ENCODE assay signal across 17 mouse cellular contexts in the genomic region with DNA sequence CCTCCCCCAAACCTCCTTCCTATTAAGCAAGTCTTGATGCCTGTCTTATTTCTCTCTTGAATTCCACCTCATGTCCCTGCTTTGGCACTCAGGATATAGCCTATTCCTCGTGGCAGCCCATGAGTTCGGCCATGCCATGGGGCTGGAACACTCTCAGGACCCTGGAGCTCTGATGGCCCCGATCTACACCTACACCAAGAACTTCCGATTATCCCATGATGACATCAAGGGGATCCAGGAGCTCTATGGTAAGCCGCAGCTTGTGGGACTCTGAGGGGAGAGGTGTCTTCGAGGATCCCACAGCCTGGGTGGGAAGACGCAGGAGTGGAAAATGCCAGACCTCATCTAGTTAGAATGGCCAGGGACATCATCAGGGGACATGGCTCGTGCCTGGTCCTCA. TPM values are rescaled to one million over a fixed set of nuclear protein-coding genes. Genes with fewer than 3 reads are reported as not detected.
A peak's percentile ranks its signal among the peaks of the same experiment; 100 is the strongest.
DNase-seq lines count a peak whose midpoint lies in the region; ATAC-seq and TF ChIP-seq lines count a peak whose summit lies in the region.
"Had no signal": no experiment of that assay in that cellular context is flagged by ENCODE, and none has a peak within 500 bp of the region (broad histone marks: within the 10 kb centered on the region; RNA-seq: fewer than 3 reads in every experiment).

No protein-coding gene starts in this region.

- WGBS in embryonic facial prominence, embryonic 15.5 days: 90% methylated on average over 8 of the region's 8 CpGs
- 93% methylated on average over 8 of the region's 8 CpGs for WGBS in embryonic facial prominence, embryonic 10.5 days
- WGBS in heart, adult 2 months: 87% methylated on average over 8 of the region's 8 CpGs

- TF ChIP-seq CTCF in gastrocnemius, adult 2 months (IDR thresholded peaks at IDR 0.05): no peak
- TF ChIP-seq CTCF in heart, adult 2 months (IDR thresholded peaks at IDR 0.05): no peak

- peaks cover 69% of the 10 kb centered on the region for H3K36me3 ChIP-seq in embryonic facial prominence, embryonic 15.5 days
- H3K36me3 ChIP-seq in embryonic facial prominence, embryonic 10.5 days (replicated peaks): peaks cover 100% of the 10 kb centered on the region
- no peaks in the 10 kb centered on the region for H3K36me3 ChIP-seq in heart, adult 2 months (ENCODE audit: control insufficient read depth, insufficient read depth, low read length)
- H3K36me3 ChIP-seq: G1E had no signal

- ATAC-seq in embryonic facial prominence, embryonic 15.5 days (ENCODE audit: insufficient number of reproducible peaks, low FRiP score, low TSS enrichment, low read depth): no peak
- ATAC-seq: activated CD4-positive, CD25-positive, alpha-beta regulatory T cell, adult 4 months; CD4-positive, CD25-positive, alpha-beta regulatory T cell, adult 4 months; Patski had no signal

- no peak for TF ChIP-seq EP300 in heart, adult 2 months (IDR thresholded peaks at IDR 0.05; ENCODE audit: insufficient read depth, low read depth, low read length)

- intact Hi-C loops in gastrocnemius, adult 2 months (cut with DNase I): no loop called here
- intact Hi-C loops in heart, postnatal 25 days (cut with DNase I): loop anchor here (5.0 kb wide), 1 partner anchor 43 kb away; no protein-coding TSS in a partner anchor
- intact Hi-C loops in heart, adult 2 months (cut with DNase I): no loop called here

- TF ChIP-seq POLR2A in heart, adult 2 months (IDR thresholded peaks at IDR 0.05; ENCODE audit: insufficient read depth, low read depth, low read length): no peak

- DNase-seq in embryonic facial prominence, embryonic 10.5 days (ENCODE audit: low spot score): no peak
- DNase-seq in gastrocnemius, adult 2 months: no peak
- DNase-seq in gastrocnemius, postnatal 25 days: no peak
- DNase-seq in heart, adult 11 months: peak; percentile 90
- no peak for DNase-seq in heart, postnatal 25 days (ENCODE audit: low spot score)
- DNase-seq in heart, adult 2 months: no peak
- no peak for DNase-seq in heart, adult 9 months (ENCODE audit: low spot score in 2 of 2)
- DNase-seq: B cell, adult 2 months; cerebellum, adult 11 months; cerebellum, adult 11-12 months had no signal

- H3K79me2 ChIP-seq in heart, adult 2 months (replicated peaks; ENCODE audit: control insufficient read depth, insufficient read depth, low read length): no peaks in the 10 kb centered on the region

- no peaks in the 10 kb centered on the region for H3K9me3 ChIP-seq in embryonic facial prominence, embryonic 15.5 days (replicated peaks)
- no peaks in the 10 kb centered on the region for H3K9me3 ChIP-seq in embryonic facial prominence, embryonic 10.5 days

- H3K4me1 ChIP-seq in embryonic facial prominence, embryonic 15.5 days: peaks cover 17% of the 10 kb centered on the region
- peaks cover 6% of the 10 kb centered on the region for H3K4me1 ChIP-seq in embryonic facial prominence, embryonic 10.5 days
- H3K4me1 ChIP-seq in heart, adult 2 months (ENCODE audit: control insufficient read depth, insufficient read depth, low read length): peaks cover 7% of the 10 kb centered on the region

- H3K4me2 ChIP-seq in embryonic facial prominence, embryonic 15.5 days (replicated peaks): no peak overlapping the region

- H3K27me3 ChIP-seq in embryonic facial prominence, embryonic 15.5 days: no peaks in the 10 kb centered on the region
- H3K27me3 ChIP-seq in embryonic facial prominence, embryonic 10.5 days (replicated peaks; ENCODE audit: low read depth, poor library complexity, severe bottlenecking): no peaks in the 10 kb centered on the region
- H3K27me3 ChIP-seq in heart, adult 2 months (ENCODE audit: control insufficient read depth, insufficient read depth, low read length): no peaks in the 10 kb centered on the region
- H3K27me3 ChIP-seq: CH12.LX, Patski had no signal

- H3K4me3 ChIP-seq in embryonic facial prominence, embryonic 15.5 days (replicated peaks): no peak overlapping the region
- H3K4me3 ChIP-seq in embryonic facial prominence, embryonic 10.5 days: no peak overlapping the region
- H3K4me3 ChIP-seq in gastrocnemius, adult 2 months: no peak overlapping the region
- H3K4me3 ChIP-seq in heart, adult 2 months: no peak overlapping the region

- 0 out of 2 replicates have a peak overlapping the region, but pooled peaks have one; percentile 24 for H3K27ac ChIP-seq in embryonic facial prominence, embryonic 15.5 days (replicated peaks)
- H3K27ac ChIP-seq in embryonic facial prominence, embryonic 10.5 days (replicated peaks): no peak overlapping the region
- H3K27ac ChIP-seq in gastrocnemius, adult 2 months: peak overlapping the region; percentile 56
- peak overlapping the region; percentile 30 for H3K27ac ChIP-seq in heart, adult 2 months

- H3K9ac ChIP-seq in embryonic facial prominence, embryonic 15.5 days: no peak overlapping the region
- no peak overlapping the region for H3K9ac ChIP-seq in heart, adult 2 months (ENCODE audit: low read depth, low read length)

RNA-seq across cellular contexts. Expression of a gene that starts 12.1 kb away (rescaled TPM):
- 350 and 362 TPM in 2 replicates for polyA plus RNA-seq in embryonic facial prominence, embryonic 15.5 days (2015; fragmentation: Nextera tagmentation; extraction: Ambion mirVana)
- polyA plus RNA-seq in embryonic facial prominence, embryonic 10.5 days (2016; fragmentation: Nextera tagmentation; extraction: Ambion mirVana): 103 and 120 TPM in 2 replicates
- total RNA-seq in gastrocnemius, adult 2 months (2021): 10 to 100 TPM; 35.5 to 75.4 TPM
- 10 to 100 TPM; 58.4 to 66.3 TPM for total RNA-seq in gastrocnemius, postnatal 25 days (2021)
- 100 to 1,000 TPM in 1 of 2 experiments, 10 to 100 TPM in 1; 94.3 to 106 TPM for total RNA-seq in heart, postnatal 25 days (2021)
- 10 to 100 TPM; 53.9 to 70.9 TPM for total RNA-seq in heart, adult 2 months (2021)
- polyA plus RNA-seq in heart, adult 2 months (2012; rRNA removed): 67.4 and 113 TPM in 2 replicates
- total RNA-seq: CH12.LX, MEL had no signal
- polyA plus RNA-seq: CD4-positive, CD25-positive, alpha-beta regulatory T cell, adult 4 months; G1E had no signal

RNA-seq across cellular contexts. Expression of a gene that starts 16.0 kb away (rescaled TPM):
- polyA plus RNA-seq in embryonic facial prominence, embryonic 15.5 days (2015; fragmentation: Nextera tagmentation; extraction: Ambion mirVana): 17.8 and 19.5 TPM in 2 replicates
- polyA plus RNA-seq in embryonic facial prominence, embryonic 10.5 days (2016; fragmentation: Nextera tagmentation; extraction: Ambion mirVana): 3.1 and 4.3 TPM in 2 replicates
- under 1 TPM; 0.15 to 0.22 TPM for total RNA-seq in gastrocnemius, adult 2 months (2021)
- under 1 TPM; 0.28 to 0.78 TPM for total RNA-seq in gastrocnemius, postnatal 25 days (2021)
- 1 to 10 TPM; 1.0 to 1.6 TPM for total RNA-seq in heart, postnatal 25 days (2021)
- 1 to 10 TPM in 1 of 2 experiments, under 1 TPM in 1; 0.89 to 1.4 TPM for total RNA-seq in heart, adult 2 months (2021)
- 0.72 and 1.1 TPM in 2 replicates for polyA plus RNA-seq in heart, adult 2 months (2012; rRNA removed)
- total RNA-seq: CH12.LX had no signal
- polyA plus RNA-seq: G1E had no signal
